In genomic region chr2:16248861-16249260, GRCm38 (mm10) we compare ENCODE assay signal across 12 mouse cellular contexts.
"Had no signal": no experiment of that assay in that cellular context is flagged by ENCODE, and none has a peak within 500 bp of the region (broad histone marks: within the 10 kb centered on the region; RNA-seq: fewer than 3 reads in every experiment).

No protein-coding gene starts in this region.

- DNase-seq: lung, adult 18-20 months; lung, embryonic 14.5 days; lung, postnatal 10 days; lung, postnatal 4 days; midbrain, embryonic 14.5 days; right cerebral cortex, adult 18-20 months; right cerebral cortex, postnatal 25 days; right cerebral cortex, postnatal 4 days; spleen, adult 18-20 months; thymus, adult 18-20 months; thymus, postnatal 25 days; thymus, postnatal 4 days had no signal
